Mouse (Mus musculus): ENCODE measurements at regions not wholly inside any gene's neighbourhood (a gene's known extent, or its start where the extent isn't known, plus 50 kb on each side); places are given as distances from the start of the nearest gene placed in this dataset.

GRCm38 (mm10) chr1:73341911-73342310, 326.2 kb upstream of the Tnp1 start:
- DNase-seq (ENCODE audit: low read depth) = no peak

DNA sequence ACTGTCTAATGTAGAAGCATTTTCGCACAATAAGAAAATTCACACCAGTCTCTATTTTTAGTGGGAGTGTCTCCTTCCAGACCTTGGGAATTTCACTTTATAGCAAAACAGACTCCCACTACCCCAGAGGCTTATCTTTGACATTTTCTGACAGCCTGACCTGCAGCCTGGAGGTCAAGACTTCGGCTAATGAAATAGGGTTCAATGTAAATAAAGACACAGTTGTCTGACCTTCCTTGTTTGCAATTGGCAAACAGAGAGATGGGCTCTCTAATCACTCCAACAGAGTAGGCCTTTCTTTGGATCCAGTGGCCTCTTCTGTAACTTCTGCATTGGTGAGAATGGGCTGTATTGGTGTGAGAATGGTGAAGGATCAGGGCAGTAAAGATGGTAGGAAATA, 321.7 kb upstream of the Tnp1 start:
- no peak for DNase-seq (ENCODE audit: low read depth)

DNA sequence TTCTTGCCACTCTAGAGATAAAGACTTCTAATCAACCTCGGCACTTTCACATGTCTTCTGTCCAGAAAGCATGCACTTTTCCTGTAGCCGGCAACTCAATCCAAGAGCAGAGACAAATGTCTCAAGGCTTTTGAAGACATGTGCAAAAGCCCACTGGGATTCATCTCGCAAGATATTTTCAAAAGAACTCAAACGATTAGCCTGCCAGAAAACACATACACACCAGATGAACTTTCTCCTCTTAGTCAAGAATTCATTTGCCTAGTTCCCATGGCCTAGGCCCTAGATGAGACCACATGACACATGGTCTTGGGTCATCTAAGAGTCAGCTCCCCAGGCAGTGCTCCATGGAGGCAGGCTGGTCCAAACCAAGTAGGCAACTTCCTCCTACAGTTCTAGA, 293.8 kb upstream of the Tnp1 start:
- no peak for DNase-seq (ENCODE audit: low read depth)

- no peak for DNase-seq (ENCODE audit: low read depth)
Observed at GRCm38 (mm10) chr1:73308420-73308819, 292.7 kb upstream of the Tnp1 start.

GRCm38 (mm10) chr1:73307194-73307593, 291.5 kb upstream of the Tnp1 start:
- no peak for DNase-seq (ENCODE audit: low read depth)

DNA sequence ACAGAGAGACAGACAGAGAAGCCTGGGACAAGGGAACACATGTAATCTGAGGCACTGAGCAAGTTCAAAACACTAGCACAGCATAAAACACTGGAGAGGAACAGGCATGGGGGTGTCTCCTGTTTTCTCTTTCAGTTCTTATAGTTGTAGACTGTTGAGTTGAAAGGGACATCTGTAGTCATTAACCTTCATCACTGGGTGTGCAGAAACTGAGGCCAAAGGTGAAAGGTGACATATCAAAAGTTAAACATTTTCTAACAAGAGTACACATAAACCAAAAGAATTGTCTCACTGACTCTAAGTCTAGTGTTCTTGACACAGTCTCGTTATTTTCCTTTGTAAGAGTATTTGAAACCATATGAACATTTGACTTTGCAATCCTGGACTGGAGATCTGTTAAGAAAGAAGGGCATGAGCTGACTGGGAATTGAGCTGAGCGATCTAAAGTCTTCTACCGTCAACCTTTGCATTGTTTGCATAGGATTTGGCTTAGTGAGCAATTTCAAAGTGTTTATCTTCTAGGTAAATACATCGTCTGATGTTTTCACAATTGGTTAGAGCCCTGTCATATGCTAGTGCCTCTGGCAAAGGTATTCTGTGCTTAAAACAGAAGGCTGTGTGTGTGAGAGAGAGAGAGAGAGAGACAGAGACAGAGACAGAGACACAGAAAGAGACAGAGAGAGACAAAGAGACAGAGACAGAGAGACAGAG, 284.4 kb upstream of the Tnp1 start:
- no peak for DNase-seq (ENCODE audit: low read depth)

DNA sequence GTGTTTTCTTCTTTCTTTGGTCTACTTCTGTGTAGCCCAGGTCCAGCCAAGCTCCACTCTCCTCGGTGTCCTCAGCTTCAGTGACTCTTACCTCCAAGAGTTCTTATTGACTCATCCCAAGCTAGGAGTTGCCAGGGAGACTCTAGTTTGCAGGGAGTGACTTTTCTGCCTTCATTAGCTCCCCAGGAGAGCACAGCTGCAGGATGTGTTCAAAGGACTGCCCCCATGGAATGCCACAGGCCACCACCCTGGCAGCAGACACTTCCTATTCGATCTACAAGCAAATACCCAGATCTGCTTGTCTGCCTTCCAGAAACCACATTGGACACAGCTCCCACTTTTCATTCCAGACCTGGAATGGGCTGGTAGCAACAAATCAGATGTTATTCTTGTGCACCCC, 269.6 kb upstream of the Tnp1 start:
- DNase-seq (ENCODE audit: low read depth) = no peak

GRCm38 (mm10) chr1:73274480-73274879, 258.8 kb upstream of the Tnp1 start:
- no peak for DNase-seq (ENCODE audit: low read depth)

GRCm38 (mm10) chr1:73270787-73271391, 255.2 kb upstream of the Tnp1 start:
- DNase-seq (ENCODE audit: low read depth) = no peak

- no peak for DNase-seq (ENCODE audit: low read depth)
Observed at GRCm38 (mm10) chr1:73269051-73269755, 253.5 kb upstream of the Tnp1 start.

DNA sequence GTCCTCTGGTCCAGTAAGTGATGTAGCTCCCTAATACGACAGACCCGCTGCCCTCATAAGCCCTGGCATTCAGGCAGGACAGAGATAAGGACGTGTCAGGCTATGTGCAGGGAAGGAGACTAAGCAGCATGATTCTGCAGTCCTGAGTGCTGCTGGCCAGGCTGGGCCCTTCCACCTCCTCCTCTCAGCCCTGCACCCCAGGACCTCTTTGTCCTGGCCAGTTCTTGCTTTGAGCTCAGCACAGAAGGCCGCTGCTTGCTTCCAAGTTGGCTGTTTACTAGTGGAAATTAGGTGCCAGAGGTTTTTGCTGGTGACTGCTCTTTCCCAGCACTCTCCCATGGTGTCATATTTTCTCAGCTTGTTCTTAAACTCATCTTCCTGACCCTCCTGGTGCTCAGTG, 249.3 kb upstream of the Tnp1 start:
- DNase-seq (ENCODE audit: low read depth) = no peak

DNA sequence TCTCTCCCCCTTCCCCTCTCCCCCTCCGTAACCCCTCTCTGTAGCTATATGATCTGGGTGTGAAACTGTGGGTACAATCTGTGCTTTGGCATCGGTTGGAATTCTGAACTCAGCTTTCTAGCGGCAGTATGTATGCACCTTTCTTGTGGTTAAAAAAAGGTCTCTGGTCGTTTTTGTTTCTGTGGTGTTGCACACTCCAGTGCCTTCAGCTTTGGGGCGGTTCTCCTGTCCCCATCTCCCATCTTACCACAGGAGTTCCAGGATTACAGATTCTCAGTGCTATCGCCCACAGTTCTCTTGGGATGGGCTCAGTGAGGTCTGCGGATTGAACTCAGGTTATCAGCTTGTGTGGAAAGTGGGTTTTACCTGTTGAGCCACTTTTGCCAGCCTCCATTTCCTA, 248.5 kb upstream of the Tnp1 start:
- no peak for DNase-seq (ENCODE audit: low read depth)

DNA sequence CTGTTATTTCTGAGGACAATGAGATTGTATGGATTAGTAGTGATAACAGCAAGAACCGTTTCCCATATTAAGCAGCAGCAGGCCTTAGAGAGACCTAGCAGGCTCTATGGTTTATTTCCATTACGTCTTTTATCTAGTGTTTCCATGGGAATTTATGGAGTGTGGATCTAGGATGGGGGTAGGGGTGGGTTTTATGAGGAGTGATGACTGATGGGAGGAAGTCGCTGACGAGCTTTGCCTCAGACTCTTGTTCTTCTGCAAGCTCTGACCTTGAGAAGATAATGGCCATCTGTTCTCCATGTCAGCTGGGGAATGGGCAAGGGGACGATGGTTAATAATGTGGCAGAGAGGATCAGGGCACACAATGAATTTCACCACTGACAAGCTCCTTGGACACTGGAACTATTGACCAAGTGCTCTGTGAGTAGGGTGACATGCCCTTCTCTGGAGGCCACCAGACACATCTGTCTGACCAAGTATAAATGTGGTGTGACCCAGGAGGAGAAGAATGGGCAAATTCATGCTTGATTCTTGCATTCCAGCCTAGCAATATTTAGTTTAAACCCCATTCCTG, 243.9 kb upstream of the Tnp1 start:
- no peak for DNase-seq (ENCODE audit: low read depth)

- DNase-seq (ENCODE audit: low read depth) = no peak
Observed at GRCm38 (mm10) chr1:73257263-73257662, 241.6 kb upstream of the Tnp1 start.

- DNase-seq (ENCODE audit: low read depth) = peak; percentile 57
Observed at GRCm38 (mm10) chr1:73251911-73252356, 236.2 kb upstream of the Tnp1 start.

DNA sequence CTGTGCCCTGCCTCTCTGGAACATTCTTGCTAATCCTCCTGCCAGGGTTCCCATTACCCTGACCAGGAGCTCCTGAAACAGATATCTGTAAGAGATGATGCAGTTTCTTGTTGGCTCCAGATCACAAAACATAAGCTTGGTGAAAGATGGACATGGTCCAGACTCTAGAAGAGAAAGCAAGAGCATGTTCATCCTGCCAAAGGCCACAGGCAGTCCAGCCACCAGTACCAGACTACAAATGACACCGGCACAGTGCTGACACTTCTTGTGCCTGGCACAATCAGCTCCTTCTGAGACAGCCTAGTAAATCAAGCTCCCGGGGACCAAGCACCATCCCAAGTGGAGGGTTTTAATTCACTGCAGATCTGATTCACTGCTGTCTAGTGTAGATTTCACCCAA, 228.3 kb upstream of the Tnp1 start:
- no peak for DNase-seq (ENCODE audit: low read depth)

DNA sequence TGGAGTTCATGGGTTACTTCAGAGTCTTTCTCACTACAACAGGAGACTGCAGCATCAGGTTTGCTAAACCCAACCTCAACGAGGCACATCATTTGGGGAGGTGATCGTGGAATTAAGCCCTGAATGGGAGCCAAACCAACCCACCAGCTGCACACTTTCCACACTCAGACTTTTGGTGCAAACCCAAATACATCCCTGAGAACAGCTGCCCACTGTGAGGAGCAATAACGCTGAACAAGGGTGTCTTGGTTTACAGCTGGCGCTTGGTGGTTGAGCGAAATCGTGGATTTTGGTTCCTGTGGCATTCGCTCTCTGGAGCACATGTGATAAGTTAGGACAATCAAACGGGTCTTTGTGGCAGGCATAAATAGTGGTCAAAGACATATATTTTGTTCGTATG, 226.6 kb upstream of the Tnp1 start:
- peak; percentile 64 for DNase-seq (ENCODE audit: low read depth)

GRCm38 (mm10) chr1:73236867-73237266, 221.2 kb upstream of the Tnp1 start:
- no peak for DNase-seq (ENCODE audit: low read depth)

DNA sequence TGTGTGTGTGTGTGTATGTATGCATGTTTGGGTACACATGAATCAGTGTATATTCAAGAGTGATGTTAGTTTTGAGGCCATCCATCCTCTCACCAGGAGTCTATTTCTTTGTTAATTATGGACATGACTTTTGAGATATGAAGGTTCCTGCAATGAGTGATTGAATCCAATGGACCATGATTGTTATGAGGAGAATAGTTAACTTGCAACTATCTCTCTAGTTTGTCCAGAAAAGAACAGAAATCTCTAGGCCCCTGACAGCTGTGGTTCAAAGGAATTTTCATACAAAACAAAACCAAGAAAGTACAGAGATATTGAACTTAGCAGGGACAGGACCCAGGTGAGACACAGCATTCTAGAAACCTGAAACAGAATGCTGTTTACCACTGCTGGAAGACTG, 217.9 kb upstream of the Tnp1 start:
- no peak for DNase-seq (ENCODE audit: low read depth)

DNA sequence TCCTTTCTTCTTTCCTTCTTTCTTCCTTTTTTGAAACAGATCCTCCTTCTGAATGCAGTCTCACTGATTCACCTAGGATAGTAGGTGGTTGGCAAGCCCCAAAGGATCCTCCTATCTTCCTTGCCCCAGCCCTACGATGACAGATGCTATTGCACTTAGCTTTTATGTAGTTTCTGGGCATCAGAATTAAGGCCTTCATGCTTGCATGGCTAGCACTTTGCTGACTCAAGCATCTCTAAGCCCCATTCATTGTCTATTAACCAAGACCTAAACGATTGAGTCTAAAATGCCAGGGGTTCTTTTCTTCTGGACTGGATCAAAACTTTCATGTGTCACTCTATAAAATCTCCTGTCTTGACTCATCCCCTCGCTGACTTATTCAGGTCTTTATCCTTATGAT, 217.3 kb upstream of the Tnp1 start:
- DNase-seq (ENCODE audit: low read depth) = no peak

GRCm38 (mm10) chr1:73230611-73231010, 214.9 kb upstream of the Tnp1 start:
- no peak for DNase-seq (ENCODE audit: low read depth)

- no peak for DNase-seq (ENCODE audit: low read depth)
Observed at GRCm38 (mm10) chr1:73227246-73227645, 211.5 kb upstream of the Tnp1 start.

GRCm38 (mm10) chr1:73221863-73222262, 206.2 kb upstream of the Tnp1 start:
- no peak for DNase-seq (ENCODE audit: low read depth)
